Mouse (Mus musculus) cerebellum, adult 2 months (tissue): ENCODE measurements around the gene Slco2b1. TPM values are rescaled to one million over a fixed set of nuclear protein-coding genes. Genes with fewer than 3 reads are reported as not detected.
"Not testable (repeated sequence)": the region's sequence is repeated elsewhere in the genome, so short reads cannot be mapped to it uniquely, and the experiment has no call there.

Experiments used
- DNase-seq, 2 experiments: peaks; one replicate each; pipeline ENCODE4 v3.0.0; 2021
- H3K27ac ChIP-seq: fragments of 200-500 bp; 2 replicates; pipeline ENCODE4 v1.5.1; 2012; ENCODE audit warnings: low read length, control low read depth, inconsistent platforms; ENCODE audit not compliant: insufficient read depth
- H3K27me3 ChIP-seq: fragments of 200-500 bp; 2 replicates; pipeline ENCODE4 v1.6.1; 2012; ENCODE audit warnings: inconsistent platforms, mild to moderate bottlenecking, low read length, moderate library complexity; ENCODE audit not compliant: control insufficient read depth, insufficient read depth
- H3K4me1 ChIP-seq: fragments of 200-500 bp; 2 replicates; pipeline ENCODE4 v1.6.1; 2011; ENCODE audit warnings: low read length; ENCODE audit not compliant: control insufficient read depth, insufficient read depth
- H3K4me3 ChIP-seq: fragments of 200-500 bp; replicated peaks from 2 replicates; pipeline ENCODE3; 2011; ENCODE audit warnings: mild to moderate bottlenecking, low read depth, low read length, control low read depth; ENCODE audit not compliant: insufficient read depth
- CTCF ChIP-seq: fragments of 200-500 bp; IDR thresholded peaks from 2 replicates; pipeline ENCODE4 v1.5.1; 2011; ENCODE audit warnings: low read depth, mild to moderate bottlenecking, control low read depth, low read length, moderate library complexity, borderline replicate concordance; ENCODE audit not compliant: insufficient read depth
- POLR2A ChIP-seq: fragments of 200-500 bp; IDR thresholded peaks from 2 replicates; pipeline ENCODE4 v1.6.1; 2011; ENCODE audit warnings: low read length, control low read depth, borderline replicate concordance; ENCODE audit not compliant: insufficient read depth
- WGBS: fragments of 180-500 bp; shearing (Covaris S2); methylation state at CpG from one replicate; pipeline ENCODE4 v1.1.7; 2018; 5-methylcytosine and 5-hydroxymethylcytosine counted together
- polyA plus RNA-seq: library from polyadenylated mRNA; depleted of rRNA; stranded (reverse); fragments of >200 nt; gene quantifications from 2 replicates; pipeline ENCODE4 v1.2.3, GENCODE M21; 2012

The Slco2b1 gene
- polyA plus RNA-seq, 1 experiment: 9.4 TPM

DNA sequence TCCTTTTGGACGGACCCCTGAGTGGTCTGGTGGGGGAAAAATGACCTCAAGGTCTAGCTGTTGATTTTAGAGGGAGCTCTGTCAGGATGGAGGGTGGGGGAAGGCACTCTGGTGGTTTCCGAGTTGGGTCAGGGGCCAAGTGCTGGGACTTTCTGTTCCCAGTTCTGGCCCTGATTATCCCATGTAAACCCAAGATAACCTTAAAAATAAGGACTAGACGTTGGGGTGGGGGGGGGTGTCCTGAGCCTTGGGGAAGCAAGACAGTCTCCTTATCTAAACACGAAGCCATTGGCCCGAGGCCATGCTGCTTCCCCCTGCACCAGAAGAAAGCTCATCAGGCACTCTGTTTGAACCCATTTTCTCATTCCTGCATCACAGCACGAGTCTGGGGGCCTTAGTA is 8.9 kb downstream of the Slco2b1 start:
- Histone ChIP-seq H3K27ac (no peak overlapping the region), H3K4me3 (no peak overlapping the region), H3K27me3 (no peaks in the 10 kb centered on the region), H3K4me1 (peaks cover 22% of the 10 kb centered on the region)
- TF ChIP-seq POLR2A: no peak
- no peak for TF ChIP-seq CTCF
- WGBS: 48% methylated on average over 6 of the region's 6 CpGs
- DNase-seq: no peak

DNA sequence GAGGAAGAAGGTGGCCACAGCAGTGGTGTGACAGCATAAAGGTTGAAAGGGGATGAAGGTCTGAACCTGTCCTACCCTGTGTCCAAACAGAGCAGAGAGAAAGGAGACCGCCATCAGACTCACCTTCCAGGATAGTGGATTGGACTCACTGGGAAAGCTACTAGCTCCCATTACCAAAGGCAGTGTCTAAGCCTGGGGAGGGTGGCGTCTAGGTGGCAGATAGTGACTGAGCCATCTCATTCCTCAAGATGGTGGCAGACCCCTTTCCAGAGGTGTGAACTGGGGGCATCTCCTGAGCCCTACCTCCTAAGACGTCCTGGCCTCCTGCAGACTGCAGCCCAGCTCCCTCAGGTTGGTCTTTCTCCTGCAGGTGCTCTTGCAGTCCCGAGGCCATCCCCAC is 10.5 kb downstream of the Slco2b1 start:
- DNase-seq: no peak
- Histone ChIP-seq H3K4me1 (peaks cover 21% of the 10 kb centered on the region), H3K4me3 (no peak overlapping the region), H3K27me3 (no peaks in the 10 kb centered on the region), H3K27ac (no peak overlapping the region)
- 96% methylated on average over 4 of the region's 4 CpGs for WGBS
- TF ChIP-seq CTCF (no peak), POLR2A (no peak)

DNA sequence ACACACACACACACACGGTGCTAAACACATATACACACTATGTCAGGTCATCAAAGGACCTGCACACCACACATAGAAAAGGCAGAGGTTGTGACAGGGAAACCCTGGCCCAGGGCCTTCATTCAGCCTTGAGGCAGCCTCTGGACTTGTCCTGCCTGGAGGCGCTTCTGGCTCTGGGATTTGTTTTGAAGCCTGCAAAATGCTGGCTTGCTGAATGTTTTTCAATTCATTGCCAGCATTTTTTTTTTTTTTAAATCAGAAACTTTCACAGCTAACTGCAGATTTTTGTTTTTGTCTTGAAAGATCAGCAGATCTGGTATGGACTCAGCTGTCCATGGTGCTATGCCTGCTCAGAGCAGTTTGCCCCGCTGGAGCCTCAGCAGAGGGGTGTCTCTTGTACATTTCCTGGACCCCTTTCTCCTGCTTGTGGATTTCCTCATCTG is 11.4 kb downstream of the Slco2b1 start:
- no peak for TF ChIP-seq CTCF
- TF ChIP-seq POLR2A: no peak
- peaks cover 18% of the 10 kb centered on the region for H3K4me1 ChIP-seq
- no peak overlapping the region for H3K27ac ChIP-seq
- no peak overlapping the region for H3K4me3 ChIP-seq
- no peaks in the 10 kb centered on the region for H3K27me3 ChIP-seq
- DNase-seq: peak in 1 of 2 experiments; percentile 18
- WGBS: 82% methylated on average over 3 of the region's 3 CpGs

DNA sequence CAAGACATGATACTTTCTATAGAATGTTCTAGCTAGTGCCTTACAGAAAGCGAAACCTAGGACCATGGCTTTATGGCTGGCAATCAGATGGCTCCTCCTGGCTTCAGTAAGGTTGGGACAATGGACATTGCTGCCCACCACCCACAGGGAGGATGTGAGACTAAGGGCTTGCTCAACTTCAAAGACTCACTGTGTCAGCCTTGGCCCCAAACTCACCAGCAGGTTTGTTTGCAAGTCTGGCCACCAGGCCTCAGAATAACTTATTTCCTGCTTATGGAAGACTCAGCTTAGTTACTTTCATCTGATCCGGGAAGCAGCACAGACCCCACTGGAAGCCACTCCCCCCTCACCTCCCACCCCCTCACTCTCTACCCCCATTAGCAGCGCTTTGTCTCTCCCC is 12.0 kb downstream of the Slco2b1 start:
- Histone ChIP-seq H3K4me3 (no peak overlapping the region), H3K27ac (0 out of 2 replicates have a peak overlapping the region, but pooled peaks have one; percentile 5), H3K27me3 (no peaks in the 10 kb centered on the region), H3K4me1 (peaks cover 18% of the 10 kb centered on the region)
- 76% methylated on average over 3 of the region's 3 CpGs for WGBS
- TF ChIP-seq CTCF (no peak), POLR2A (no peak)
- no peak for DNase-seq

DNA sequence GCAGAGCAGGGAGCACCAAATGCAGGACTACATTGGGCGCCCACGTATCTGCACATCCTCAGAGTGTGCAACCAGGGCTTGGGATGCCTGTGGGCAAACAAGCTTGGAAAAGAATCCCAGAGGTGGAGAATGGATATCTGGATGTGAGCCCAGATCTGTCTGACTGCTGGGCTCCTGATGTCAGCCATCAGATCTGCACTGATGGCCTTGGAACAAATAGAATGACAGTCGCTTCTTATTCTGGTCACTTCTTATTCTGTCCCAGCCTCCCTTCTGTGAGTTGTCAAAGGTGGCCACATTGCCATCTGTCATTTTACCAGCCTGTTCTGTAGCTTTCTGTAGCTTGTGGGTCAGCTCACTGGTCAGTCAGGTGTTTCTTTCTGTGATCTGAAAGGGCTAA is 12.6 kb downstream of the Slco2b1 start:
- H3K27me3 ChIP-seq: no peaks in the 10 kb centered on the region
- peak overlapping the region; percentile 58 for H3K27ac ChIP-seq
- no peak overlapping the region for H3K4me3 ChIP-seq
- DNase-seq: peak; percentile 59 to 74
- TF ChIP-seq POLR2A (no peak), CTCF (no peak)
- WGBS: 37% methylated on average over 3 of the region's 3 CpGs
- H3K4me1 ChIP-seq: peaks cover 18% of the 10 kb centered on the region

DNA sequence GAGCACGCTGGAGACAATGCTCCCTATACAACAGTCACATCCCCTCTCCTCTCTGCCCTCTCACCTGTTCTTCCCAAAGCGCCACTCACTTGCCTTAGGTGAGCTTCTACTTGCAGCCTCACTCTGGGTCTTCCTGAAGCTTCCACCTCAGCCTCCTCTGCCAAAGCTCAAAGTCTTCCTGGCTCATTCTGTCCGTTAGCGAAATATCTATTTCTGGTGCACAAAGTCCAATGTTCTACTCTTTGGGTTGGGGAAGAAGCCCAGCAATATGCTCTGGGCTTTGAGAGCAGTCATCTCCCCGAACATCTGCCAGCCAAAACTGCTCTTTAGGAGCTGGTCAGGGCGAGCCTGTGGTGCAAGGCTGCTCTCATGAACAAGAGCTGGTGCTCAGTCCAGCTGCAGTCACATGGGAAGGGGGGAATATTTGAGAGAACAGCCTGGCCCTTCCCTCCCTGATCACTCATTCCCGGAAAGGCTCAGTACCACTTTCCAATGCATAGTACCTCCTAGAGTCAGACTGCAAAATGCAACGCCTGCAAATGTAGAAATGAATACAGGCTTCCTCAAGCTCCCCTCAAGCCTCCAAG is 15.6 kb downstream of the Slco2b1 start:
- no peak overlapping the region for H3K4me3 ChIP-seq
- no peak overlapping the region for H3K27ac ChIP-seq
- TF ChIP-seq POLR2A (no peak), CTCF (no peak)
- H3K27me3 ChIP-seq: no peaks in the 10 kb centered on the region
- no peak for DNase-seq
- WGBS: 94% methylated on average over 8 of the region's 8 CpGs
- H3K4me1 ChIP-seq: peaks cover 18% of the 10 kb centered on the region

DNA sequence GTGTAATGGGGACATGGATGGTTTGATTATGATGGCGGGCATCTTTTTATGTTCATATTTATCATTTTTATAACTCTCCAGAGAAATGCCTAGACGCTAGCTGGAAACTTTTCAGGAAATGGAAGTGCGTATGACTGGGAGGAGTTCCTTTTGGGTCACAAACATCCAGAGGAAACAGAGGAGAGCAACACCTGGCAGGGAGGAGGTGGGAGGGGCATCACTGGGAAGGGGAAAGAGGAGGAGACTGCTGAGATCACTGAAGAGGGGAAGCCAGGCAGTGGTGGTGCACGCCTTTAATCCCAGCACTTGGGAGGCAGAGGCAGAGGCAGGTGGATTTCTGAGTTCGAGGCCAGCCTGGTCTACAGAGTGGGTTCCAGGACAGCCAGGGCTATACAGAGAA is 16.7 kb downstream of the Slco2b1 start:
- 90% methylated on average over 5 of the region's 5 CpGs for WGBS
- DNase-seq, H3K27ac ChIP-seq, H3K4me3 ChIP-seq, H3K27me3 ChIP-seq: not testable (repeated sequence)
- H3K4me1 ChIP-seq: peaks cover 15% of the 10 kb centered on the region

DNA sequence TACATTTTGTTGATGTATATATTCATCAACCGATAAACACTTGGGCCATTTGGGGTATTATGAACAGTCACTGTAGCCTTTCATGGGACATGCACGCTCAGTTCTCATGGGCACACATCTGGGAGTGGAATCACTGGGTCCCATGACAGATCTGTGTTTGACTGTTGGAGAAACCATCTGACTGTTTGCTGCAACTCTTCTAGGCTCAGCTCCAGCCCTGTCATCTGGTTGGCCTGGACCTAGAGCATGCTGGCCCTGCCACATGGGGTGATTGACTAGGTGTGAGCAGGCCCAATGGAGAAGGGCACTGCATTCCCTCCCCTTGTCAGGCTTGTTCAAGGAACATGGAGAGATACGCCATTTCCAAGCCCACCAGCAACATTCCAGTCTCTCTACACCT is 17.2 kb downstream of the Slco2b1 start:
- Histone ChIP-seq H3K27me3 (no peaks in the 10 kb centered on the region), H3K4me3 (no peak overlapping the region), H3K4me1 (peaks cover 10% of the 10 kb centered on the region), H3K27ac (no peak overlapping the region; the same call in 1 of the 2 replicates)
- TF ChIP-seq POLR2A (no peak), CTCF (no peak)
- 91% methylated on average over 3 of the region's 3 CpGs for WGBS
- DNase-seq: no peak

DNA sequence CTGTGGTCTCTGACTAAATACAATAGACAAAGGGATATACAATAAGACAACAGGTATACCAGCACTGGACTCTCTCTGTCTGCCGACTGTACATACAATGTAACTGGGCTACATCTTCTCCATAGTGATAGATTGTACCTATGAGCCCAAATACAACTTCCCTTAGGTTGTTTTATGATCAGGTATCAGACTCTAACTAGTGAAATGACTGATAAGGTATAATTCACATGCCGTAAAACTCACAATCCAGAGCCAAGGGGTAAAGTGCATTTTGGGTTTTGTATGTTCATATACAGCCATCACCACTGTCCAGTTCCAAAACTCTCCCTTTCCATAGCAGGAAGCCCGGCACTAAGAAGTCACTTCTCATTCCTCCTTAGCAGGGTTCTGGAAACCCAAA is 17.8 kb downstream of the Slco2b1 start:
- no peaks in the 10 kb centered on the region for H3K27me3 ChIP-seq
- H3K4me1 ChIP-seq: peaks cover 7% of the 10 kb centered on the region
- no peak for TF ChIP-seq CTCF
- no peak for TF ChIP-seq POLR2A
- DNase-seq: no peak
- H3K27ac ChIP-seq: no peak overlapping the region
- no peak overlapping the region for H3K4me3 ChIP-seq
- 98% methylated on average over 3 of the region's 3 CpGs for WGBS
